8 mouse cellular contexts compared by ENCODE assay signal in the genomic region with DNA sequence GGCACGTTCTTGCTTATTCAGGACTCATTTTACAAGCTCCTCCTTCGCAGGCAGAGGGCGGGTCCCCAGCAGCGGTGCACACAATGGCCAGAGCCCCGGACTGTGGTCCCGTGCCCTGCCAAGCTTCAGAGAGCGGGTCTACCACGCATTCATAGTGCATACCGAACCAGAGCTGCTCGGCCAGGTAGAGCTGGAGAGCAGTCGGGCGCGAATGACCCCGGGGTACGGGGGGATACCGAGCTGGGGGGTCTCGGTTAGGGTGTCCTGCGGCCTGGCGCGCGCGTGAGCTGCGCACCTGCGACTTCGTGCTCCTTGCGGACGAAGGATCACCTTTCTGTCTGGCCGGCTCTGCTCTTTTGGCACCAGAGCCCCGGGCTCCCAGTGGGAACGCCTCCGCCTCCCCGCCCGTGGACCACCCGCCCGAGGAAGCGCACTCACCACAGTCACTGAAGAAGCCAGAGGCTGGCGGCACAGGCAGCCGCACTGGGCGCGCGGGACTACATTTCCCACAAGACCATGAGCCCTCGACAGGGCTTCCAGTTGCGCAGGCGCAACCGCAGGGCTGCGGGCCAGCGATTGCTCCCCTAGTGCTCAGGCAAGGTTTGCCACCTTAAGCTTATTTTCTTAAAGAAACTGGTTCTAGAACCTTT. TPM values are rescaled to one million over a fixed set of nuclear protein-coding genes. Genes with fewer than 3 reads are reported as not detected.
DNase-seq lines count a peak whose midpoint lies in the region; ATAC-seq and TF ChIP-seq lines count a peak whose summit lies in the region.

A gene (minus strand): TSS at position 495 of the 650 bp plus-strand sequence.

- peak within 1 kb of the TSS; percentile 77 for H3K4me3 ChIP-seq in erythroblast, embryonic 14.5 days (replicated peaks)
- peak within 1 kb of the TSS; percentile 89 for H3K4me3 ChIP-seq in embryonic facial prominence, embryonic 15.5 days (replicated peaks)
- H3K4me3 ChIP-seq in heart, embryonic 12.5 days = peak within 1 kb of the TSS; percentile 95
- H3K4me3 ChIP-seq in kidney, embryonic 16.5 days (ENCODE audit: low read length) = peak within 1 kb of the TSS; percentile 92
- H3K4me3 ChIP-seq in myocyte = peak within 1 kb of the TSS; percentile 25

- ATAC-seq in erythroblast, adult 5-6 weeks (replicated peaks; ENCODE audit: low FRiP score, poor library complexity, severe bottlenecking) = no peak
- peak; percentile 96 for ATAC-seq in embryonic facial prominence, embryonic 15.5 days (ENCODE audit: insufficient number of reproducible peaks, low FRiP score, low TSS enrichment, low read depth)
- ATAC-seq in heart, embryonic 12.5 days (ENCODE audit: insufficient number of reproducible peaks, low FRiP score) = peak; percentile 97
- ATAC-seq in kidney, embryonic 16.5 days (ENCODE audit: low FRiP score, low TSS enrichment) = peak; percentile 99

- H3K79me2 ChIP-seq in myocyte (ENCODE audit: control insufficient read depth, insufficient read depth) = no peaks in the 10 kb centered on the region

- 0% methylated on average over 47 of the region's 47 CpGs for WGBS in embryonic facial prominence, embryonic 15.5 days
- under 1% methylated on average over 47 of the region's 47 CpGs for WGBS in heart, embryonic 12.5 days
- under 1% methylated on average over 47 of the region's 47 CpGs for WGBS in kidney, embryonic 16.5 days

- H3K9ac ChIP-seq in embryonic facial prominence, embryonic 15.5 days = peak within 1 kb of the TSS; percentile 73
- H3K9ac ChIP-seq in heart, embryonic 12.5 days = peak within 1 kb of the TSS; percentile 92
- H3K9ac ChIP-seq in kidney, embryonic 16.5 days (replicated peaks; ENCODE audit: low read length) = peak within 1 kb of the TSS; percentile 96

- peaks cover 8% of the 10 kb centered on the region for H3K4me1 ChIP-seq in erythroblast, embryonic 14.5 days (ENCODE audit: control insufficient read depth)
- no peaks in the 10 kb centered on the region for H3K4me1 ChIP-seq in embryonic facial prominence, embryonic 15.5 days
- H3K4me1 ChIP-seq in heart, embryonic 12.5 days (replicated peaks) = no peaks in the 10 kb centered on the region
- no peaks in the 10 kb centered on the region for H3K4me1 ChIP-seq in kidney, embryonic 16.5 days (ENCODE audit: insufficient read depth, low read length)

- H3K36me3 ChIP-seq in erythroblast, embryonic 14.5 days (ENCODE audit: control insufficient read depth) = peaks cover 11% of the 10 kb centered on the region
- H3K36me3 ChIP-seq in embryonic facial prominence, embryonic 15.5 days = peaks cover 22% of the 10 kb centered on the region
- H3K36me3 ChIP-seq in heart, embryonic 12.5 days = peaks cover 14% of the 10 kb centered on the region
- peaks cover 17% of the 10 kb centered on the region for H3K36me3 ChIP-seq in kidney, embryonic 16.5 days (ENCODE audit: insufficient read depth, low read length)
- no peaks in the 10 kb centered on the region for H3K36me3 ChIP-seq in myocyte (ENCODE audit: control insufficient read depth, insufficient read depth)

- no peaks in the 10 kb centered on the region for H3K27me3 ChIP-seq in erythroblast, embryonic 14.5 days (ENCODE audit: control insufficient read depth)
- H3K27me3 ChIP-seq in embryonic facial prominence, embryonic 15.5 days = no peaks in the 10 kb centered on the region
- H3K27me3 ChIP-seq in heart, embryonic 12.5 days (replicated peaks) = no peaks in the 10 kb centered on the region
- H3K27me3 ChIP-seq in kidney, embryonic 16.5 days (ENCODE audit: insufficient read depth, low read length) = no peaks in the 10 kb centered on the region
- H3K27me3 ChIP-seq in myocyte (ENCODE audit: control insufficient read depth, insufficient read depth, insufficient read length) = no peaks in the 10 kb centered on the region

- TF ChIP-seq POLR2A in myocyte (IDR thresholded peaks at IDR 0.05; ENCODE audit: insufficient read length, low read depth) = no peak

- peak within 1 kb of the TSS; percentile 30; the same call in 1 of the 2 replicates for H3K27ac ChIP-seq in embryonic facial prominence, embryonic 15.5 days (replicated peaks)
- no peak within 1 kb of the TSS for H3K27ac ChIP-seq in heart, embryonic 12.5 days (ENCODE audit: poor library complexity, severe bottlenecking)
- peak within 1 kb of the TSS; percentile 86 for H3K27ac ChIP-seq in kidney, embryonic 16.5 days (ENCODE audit: low read length)

- H3K9me3 ChIP-seq in erythroblast, embryonic 14.5 days (ENCODE audit: control insufficient read depth, low read length) = peaks cover 2% of the 10 kb centered on the region
- no peaks in the 10 kb centered on the region for H3K9me3 ChIP-seq in embryonic facial prominence, embryonic 15.5 days (replicated peaks)
- H3K9me3 ChIP-seq in heart, embryonic 12.5 days (replicated peaks) = peaks cover 3% of the 10 kb centered on the region; the same call in 1 of the 2 replicates
- peaks cover 13% of the 10 kb centered on the region for H3K9me3 ChIP-seq in kidney, embryonic 16.5 days (ENCODE audit: low read length)

- DNase-seq in liver = peak; percentile 84
- DNase-seq in spleen, postnatal 4 days (ENCODE audit: low spot score in 2 of 2) = peak; percentile 82 to 90

- H3ac ChIP-seq in myocyte (ENCODE audit: control insufficient read depth, insufficient read length) = peak within 1 kb of the TSS; percentile 10

- H3K4me2 ChIP-seq in embryonic facial prominence, embryonic 15.5 days (replicated peaks) = peak within 1 kb of the TSS; percentile 52
- peak within 1 kb of the TSS; percentile 59 for H3K4me2 ChIP-seq in heart, embryonic 12.5 days
- peak within 1 kb of the TSS; percentile 54 for H3K4me2 ChIP-seq in kidney, embryonic 16.5 days (replicated peaks; ENCODE audit: low read depth, low read length)
- peak within 1 kb of the TSS; percentile 80 for H3K4me2 ChIP-seq in myocyte (ENCODE audit: low read depth)

TF ChIP-seq in myocyte, 11 proteins besides CTCF, POLR2A, EP300 and RAD21:
- TF ChIP-seq MYOD1 (IDR thresholded peaks at IDR 0.05; ENCODE audit: control insufficient read depth in 1 of 3, insufficient read length in 2 of 3, low read depth in 2 of 3) = peak in 1 of 3 experiments; percentile 18
- no peak for TF ChIP-seq USF1 (IDR thresholded peaks at IDR 0.05; ENCODE audit: low read depth)

RNA-seq across cellular contexts. Expression of the gene that starts here (rescaled TPM):
- polyA plus RNA-seq in erythroblast, embryonic 14.5 days (2012) = not detected in 2 replicates
- total RNA-seq in erythroblast, adult 5-6 weeks (2015; ENCODE audit: low replicate concordance) = 0.63 TPM in 1 of 2 replicates, not detected in the other
- 0.56 TPM in 1 of 2 replicates, not detected in the other for total RNA-seq in erythroblast, adult 5-6 weeks (2017; ENCODE audit: low replicate concordance)
- polyA plus RNA-seq in embryonic facial prominence, embryonic 15.5 days (2015; fragmentation: Nextera tagmentation; extraction: Ambion mirVana) = 9.3 and 10.3 TPM in 2 replicates
- polyA plus RNA-seq in heart, embryonic 12.5 days (2016; fragmentation: Nextera tagmentation; extraction: Ambion mirVana) = 6.7 and 8.1 TPM in 2 replicates
- 15.4 and 18.2 TPM in 2 replicates for polyA plus RNA-seq in kidney, embryonic 16.5 days (2015; fragmentation: Nextera tagmentation; extraction: Ambion mirVana)
- polyA plus RNA-seq in myocyte (2012; fragmentation: generic; extraction: Trizol) = 1.3 TPM

Comparison
In these comparisons a context has a peak if more than half of its experiments do, and no peak if none do; other contexts are left out.
1. H3K4me3 ChIP-seq: peak in every context shown above with its lines; median percentile 95 in heart, embryonic 12.5 days; 92 in kidney, embryonic 16.5 days; 89 in embryonic facial prominence, embryonic 15.5 days; 77 in erythroblast, embryonic 14.5 days; 25 in myocyte.